Comparison of ENCODE assay signal across 22 mouse cellular contexts in genomic region chr11:54169432-54170295, GRCm38 (mm10).
DNase-seq lines count a peak whose midpoint lies in the region; ATAC-seq and TF ChIP-seq lines count a peak whose summit lies in the region.
"Had no signal": no experiment of that assay in that cellular context is flagged by ENCODE, and none has a peak within 500 bp of the region (broad histone marks: within the 10 kb centered on the region; RNA-seq: fewer than 3 reads in every experiment).

No protein-coding gene starts in this region.

- no peak for TF ChIP-seq CTCF in CH12.LX (conservative IDR thresholded peaks at IDR 0.05 in 1 of 2, IDR thresholded peaks at IDR 0.05 in 1 of 2; ENCODE audit: low read depth in 2 of 2, low read length in 2 of 2)

- dilution Hi-C loops in CH12.LX (cut with MboI; ENCODE audit: extremely low pct_ligation_motif_present, extremely low pct_unique_long_range_greater_than_20kb, low sequenced_read_pairs): no loop called here

- peak; percentile 59 for TF ChIP-seq EP300 in CH12.LX (IDR thresholded peaks at IDR 0.05; ENCODE audit: low read length)

- no peak overlapping the region for H3K4me3 ChIP-seq in embryonic facial prominence, embryonic 11.5 days (ENCODE audit: low read depth, low read length)
- H3K4me3 ChIP-seq in embryonic facial prominence, embryonic 10.5 days: no peak overlapping the region
- H3K4me3 ChIP-seq in CH12.LX (replicated peaks in 1 of 3; ENCODE audit: low read depth in 2 of 3, low read length in 2 of 3, poor library complexity in 1 of 3): no peak overlapping the region
- H3K4me3 ChIP-seq in kidney, embryonic 14.5 days (ENCODE audit: low read length): no peak overlapping the region
- H3K4me3 ChIP-seq: embryonic facial prominence, embryonic 12.5 days; forebrain, embryonic 13.5 days; heart, adult 2 months; heart, embryonic 15.5 days; hindbrain, embryonic 13.5 days had no signal

- no peak overlapping the region for H3K27ac ChIP-seq in embryonic facial prominence, embryonic 11.5 days (replicated peaks; ENCODE audit: low read depth, low read length)
- no peak overlapping the region for H3K27ac ChIP-seq in embryonic facial prominence, embryonic 10.5 days (replicated peaks)
- H3K27ac ChIP-seq in CH12.LX (ENCODE audit: insufficient read depth, low read depth): no peak overlapping the region
- no peak overlapping the region for H3K27ac ChIP-seq in kidney, embryonic 14.5 days (ENCODE audit: low read depth, low read length)
- H3K27ac ChIP-seq: embryonic facial prominence, embryonic 12.5 days; forebrain, embryonic 13.5 days; heart, adult 2 months; heart, embryonic 15.5 days; hindbrain, embryonic 13.5 days; hindbrain, postnatal 0 days had no signal

- DNase-seq in embryonic facial prominence, embryonic 11.5 days (ENCODE audit: low spot score): peak; percentile 21
- no peak for DNase-seq in embryonic facial prominence, embryonic 10.5 days (ENCODE audit: low spot score)
- DNase-seq in CH12.LX (ENCODE audit: extremely low read depth): no peak
- DNase-seq in Muller cell, postnatal 12 days (ENCODE audit: inconsistent ontology term): peak; percentile 59
- DNase-seq in cerebellum, adult 18-20 months: no peak
- DNase-seq in lung, postnatal 10 days: no peak
- DNase-seq: adrenal gland, adult 2 months; adrenal gland, postnatal 25 days; cerebellum, adult 2 months; cerebellum, postnatal 10 days; forebrain, postnatal 0 days; gastrocnemius, postnatal 14 days; heart, adult 2 months; heart, postnatal 14 days had no signal

- H3K79me2 ChIP-seq in CH12.LX (replicated peaks; ENCODE audit: control insufficient read depth, extremely low read depth, insufficient read depth, poor library complexity, severe bottlenecking): no peaks in the 10 kb centered on the region

- in situ Hi-C loops in CH12.LX (cut with MboI; ENCODE audit: low pct_ligation_motif_present, low pct_unique_long_range_greater_than_20kb, low sequenced_read_pairs): no loop called here

- TF ChIP-seq RAD21 in CH12.LX (IDR thresholded peaks at IDR 0.05; ENCODE audit: low read depth, low read length): no peak

- H3K27me3 ChIP-seq in embryonic facial prominence, embryonic 11.5 days (ENCODE audit: control insufficient read depth, insufficient read depth, low read length): no peaks in the 10 kb centered on the region
- H3K27me3 ChIP-seq in embryonic facial prominence, embryonic 10.5 days (replicated peaks; ENCODE audit: low read depth, poor library complexity, severe bottlenecking): no peaks in the 10 kb centered on the region
- no peaks in the 10 kb centered on the region for H3K27me3 ChIP-seq in CH12.LX (replicated peaks)
- H3K27me3 ChIP-seq in kidney, embryonic 14.5 days (ENCODE audit: control insufficient read depth, insufficient read depth, low read length): no peaks in the 10 kb centered on the region
- H3K27me3 ChIP-seq: embryonic facial prominence, embryonic 12.5 days; forebrain, embryonic 13.5 days; heart, embryonic 15.5 days; hindbrain, embryonic 13.5 days had no signal

- H3K36me3 ChIP-seq in embryonic facial prominence, embryonic 11.5 days (replicated peaks; ENCODE audit: control insufficient read depth, insufficient read depth, low read depth, low read length): no peaks in the 10 kb centered on the region
- H3K36me3 ChIP-seq in embryonic facial prominence, embryonic 10.5 days (replicated peaks): no peaks in the 10 kb centered on the region
- H3K36me3 ChIP-seq in CH12.LX (replicated peaks in 1 of 2; ENCODE audit: control insufficient read depth in 1 of 2, insufficient read depth in 1 of 2, low read length in 1 of 2): no peaks in the 10 kb centered on the region
- no peaks in the 10 kb centered on the region for H3K36me3 ChIP-seq in kidney, embryonic 14.5 days (ENCODE audit: control insufficient read depth, insufficient read depth, low read length)
- H3K36me3 ChIP-seq: embryonic facial prominence, embryonic 12.5 days; heart, embryonic 15.5 days; hindbrain, embryonic 13.5 days had no signal

- ATAC-seq in embryonic facial prominence, embryonic 11.5 days (replicated peaks; ENCODE audit: insufficient number of reproducible peaks, low FRiP score, low TSS enrichment, low read depth): no peak
- ATAC-seq in kidney, embryonic 14.5 days (ENCODE audit: low FRiP score, low TSS enrichment): no peak
- ATAC-seq: forebrain, embryonic 13.5 days; forebrain, postnatal 0 days; hindbrain, postnatal 0 days; intestine, embryonic 16.5 days had no signal

- H3K9me3 ChIP-seq in embryonic facial prominence, embryonic 11.5 days (replicated peaks; ENCODE audit: control insufficient read depth, low read length): no peaks in the 10 kb centered on the region
- no peaks in the 10 kb centered on the region for H3K9me3 ChIP-seq in embryonic facial prominence, embryonic 10.5 days
- peaks cover 20% of the 10 kb centered on the region for H3K9me3 ChIP-seq in CH12.LX (replicated peaks; ENCODE audit: low read length)
- no peaks in the 10 kb centered on the region for H3K9me3 ChIP-seq in kidney, embryonic 14.5 days (ENCODE audit: control insufficient read depth, low read length)
- H3K9me3 ChIP-seq: embryonic facial prominence, embryonic 12.5 days; forebrain, embryonic 13.5 days; heart, embryonic 15.5 days; hindbrain, embryonic 13.5 days had no signal

- no peak overlapping the region for H3K4me2 ChIP-seq in embryonic facial prominence, embryonic 11.5 days (ENCODE audit: low read depth, low read length)
- H3K4me2 ChIP-seq in CH12.LX (ENCODE audit: insufficient read depth, low read depth, poor library complexity, severe bottlenecking): no peak overlapping the region; the same call in 1 of the 2 replicates
- H3K4me2 ChIP-seq in kidney, embryonic 14.5 days (replicated peaks; ENCODE audit: low read depth, low read length): no peak overlapping the region
- H3K4me2 ChIP-seq: embryonic facial prominence, embryonic 12.5 days; forebrain, embryonic 13.5 days; heart, embryonic 11.5 days; heart, embryonic 15.5 days; hindbrain, embryonic 13.5 days had no signal

- no peak overlapping the region for H3K9ac ChIP-seq in embryonic facial prominence, embryonic 11.5 days (replicated peaks; ENCODE audit: low read length)
- H3K9ac ChIP-seq in CH12.LX (ENCODE audit: insufficient read depth, low read depth): no peak overlapping the region
- no peak overlapping the region for H3K9ac ChIP-seq in kidney, embryonic 14.5 days (ENCODE audit: low read depth, low read length)
- H3K9ac ChIP-seq: embryonic facial prominence, embryonic 12.5 days; forebrain, embryonic 13.5 days; forebrain, postnatal 0 days; heart, embryonic 15.5 days; hindbrain, embryonic 13.5 days had no signal

- no peak for TF ChIP-seq POLR2A in CH12.LX (IDR thresholded peaks at IDR 0.05; ENCODE audit: low read depth, low read length)

- no peaks in the 10 kb centered on the region for H3K4me1 ChIP-seq in embryonic facial prominence, embryonic 11.5 days (ENCODE audit: control insufficient read depth, insufficient read depth, low read length)
- no peaks in the 10 kb centered on the region for H3K4me1 ChIP-seq in embryonic facial prominence, embryonic 10.5 days
- H3K4me1 ChIP-seq in CH12.LX (ENCODE audit: control insufficient read depth in 1 of 2, insufficient read depth in 2 of 2): peaks cover 2 to 24% of the 10 kb centered on the region in 2 experiments; a peak in 3 of 4 replicates
- no peaks in the 10 kb centered on the region for H3K4me1 ChIP-seq in kidney, embryonic 14.5 days (ENCODE audit: control insufficient read depth, insufficient read depth, low read length)
- H3K4me1 ChIP-seq: embryonic facial prominence, embryonic 12.5 days; forebrain, embryonic 13.5 days; heart, embryonic 15.5 days; hindbrain, embryonic 13.5 days had no signal

- WGBS in embryonic facial prominence, embryonic 11.5 days: 61% methylated on average over 3 of the region's 3 CpGs
- WGBS in embryonic facial prominence, embryonic 10.5 days: 60% methylated on average over 3 of the region's 3 CpGs
- whole genome bisulfite sequencing in kidney, embryonic 14.5 days: 80% methylated on average over 3 of the region's 3 CpGs

TF ChIP-seq in CH12.LX, 34 proteins besides CTCF, POLR2A, EP300 and RAD21:
- peak; percentile 23; the same call in 1 of the 2 replicates for TF ChIP-seq IRF4 (IDR thresholded peaks at IDR 0.05; ENCODE audit: low read depth, low read length)
- no peak for TF ChIP-seq SMC3 (IDR thresholded peaks at IDR 0.05; ENCODE audit: low read depth, low read length)
TF ChIP-seq in CH12.LX: peak in this region for 1.

Comparison
In these comparisons a context has a peak if more than half of its experiments do, and no peak if none do; other contexts are left out.
1. DNase-seq: peak in embryonic facial prominence, embryonic 11.5 days (single experiment) and Muller cell, postnatal 12 days (single experiment); none in embryonic facial prominence, embryonic 10.5 days (single experiment), CH12.LX (single experiment), cerebellum, adult 18-20 months (0 of 2) and lung, postnatal 10 days (single experiment).